Mouse (Mus musculus): ENCODE data around the gene Nrd1. TPM values are rescaled to one million over a fixed set of nuclear protein-coding genes. Genes with fewer than 3 reads are reported as not detected.

Gene Nrd1
- polyA plus RNA-seq, 1 experiment from 2014 or later: 45.6 TPM

DNA sequence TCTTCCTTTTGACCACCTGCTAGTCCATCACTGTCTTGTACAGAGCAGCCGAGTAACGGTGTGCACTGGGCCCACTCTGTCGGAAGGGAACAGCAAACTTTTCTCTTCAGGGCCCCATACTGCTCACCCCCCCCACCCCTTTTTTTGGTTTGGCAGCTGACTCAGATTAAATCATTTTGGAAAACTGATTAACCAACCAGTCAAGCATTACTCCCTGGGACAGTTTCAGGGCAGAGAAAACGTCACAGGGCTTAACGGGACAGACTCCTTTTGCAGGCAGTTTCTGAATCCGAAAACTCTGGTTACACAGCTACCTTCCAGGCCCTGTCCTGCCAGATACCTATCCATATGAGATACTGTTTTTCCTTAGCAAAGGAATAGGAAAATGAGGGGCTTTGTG is 64.5 kb downstream of the Nrd1 start:
- DNase-seq (ENCODE audit: low spot score) (no peak), ATAC-seq (no peak)
- WGBS: 86% methylated on average over 6 of the region's 6 CpGs
- no peaks in the 10 kb centered on the region for H3K4me1 ChIP-seq (ENCODE audit: control insufficient read depth, insufficient read depth, low read length)
- H3K36me3 ChIP-seq (ENCODE audit: control insufficient read depth, insufficient read depth, low read length): peaks cover 83% of the 10 kb centered on the region
- no peaks in the 10 kb centered on the region for H3K27me3 ChIP-seq (replicated peaks; ENCODE audit: control insufficient read depth, insufficient read depth, low read length)
- H3K4me3 ChIP-seq (ENCODE audit: low read depth, low read length): no peak overlapping the region
- no peak overlapping the region for H3K4me2 ChIP-seq (ENCODE audit: low read length)
- H3K9ac ChIP-seq (ENCODE audit: low read length): no peak overlapping the region
- H3K9me3 ChIP-seq (replicated peaks; ENCODE audit: control insufficient read depth, low read length): no peaks in the 10 kb centered on the region
- H3K27ac ChIP-seq (ENCODE audit: low read depth, low read length): no peak overlapping the region

DNA sequence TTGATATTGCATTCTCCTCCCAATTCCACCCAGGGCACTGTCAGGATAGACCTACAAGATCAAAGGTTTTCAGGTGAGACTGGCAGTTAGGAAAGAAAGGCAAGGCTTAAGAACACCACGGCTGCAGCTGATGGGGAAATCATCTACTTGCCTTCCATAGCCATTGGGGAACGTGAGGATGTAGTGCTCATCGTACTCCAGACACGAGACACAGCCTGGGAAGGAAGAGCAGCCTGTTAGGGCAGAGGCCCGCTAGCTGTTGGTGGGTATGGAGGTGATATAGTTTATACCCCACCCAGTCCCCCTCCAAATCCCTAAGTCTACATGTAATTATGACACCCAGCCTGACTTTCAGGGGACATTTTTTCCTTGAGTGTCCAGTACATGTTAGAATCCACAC is 65.3 kb downstream of the Nrd1 start:
- no peak overlapping the region for H3K27ac ChIP-seq (ENCODE audit: low read depth, low read length)
- H3K27me3 ChIP-seq (replicated peaks; ENCODE audit: control insufficient read depth, insufficient read depth, low read length): no peaks in the 10 kb centered on the region
- H3K9ac ChIP-seq (ENCODE audit: low read length): no peak overlapping the region
- H3K9me3 ChIP-seq (replicated peaks; ENCODE audit: control insufficient read depth, low read length): no peaks in the 10 kb centered on the region
- 95% methylated on average over 5 of the region's 5 CpGs for WGBS
- H3K36me3 ChIP-seq (ENCODE audit: control insufficient read depth, insufficient read depth, low read length): peaks cover 82% of the 10 kb centered on the region
- H3K4me3 ChIP-seq (ENCODE audit: low read depth, low read length): no peak overlapping the region
- no peak overlapping the region for H3K4me2 ChIP-seq (ENCODE audit: low read length)
- no peaks in the 10 kb centered on the region for H3K4me1 ChIP-seq (ENCODE audit: control insufficient read depth, insufficient read depth, low read length)
- DNase-seq (ENCODE audit: low spot score) (no peak), ATAC-seq (no peak)

DNA sequence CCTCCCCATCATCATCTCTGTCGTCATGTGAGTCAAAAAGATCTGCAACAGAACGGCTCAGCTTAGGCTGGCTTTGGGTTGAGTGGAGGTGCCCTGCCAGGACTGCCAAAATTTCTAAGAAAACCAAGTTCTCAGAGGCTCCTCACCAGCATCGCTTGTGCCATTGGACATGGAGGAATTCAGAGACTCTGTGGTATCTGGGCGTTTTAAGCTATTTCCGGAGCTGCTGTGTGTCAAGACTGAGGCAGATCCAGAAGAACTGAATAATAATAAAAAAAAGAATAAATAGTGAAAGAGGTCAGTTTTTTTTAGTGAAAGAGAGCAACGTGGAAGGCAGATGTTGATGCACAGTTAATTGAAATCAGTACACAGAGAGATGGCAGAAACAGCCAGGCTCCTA is 72.4 kb downstream of the Nrd1 start:
- Histone ChIP-seq H3K9me3 (replicated peaks; ENCODE audit: control insufficient read depth, low read length) (no peaks in the 10 kb centered on the region), H3K27ac (ENCODE audit: low read depth, low read length) (no peak overlapping the region), H3K27me3 (replicated peaks; ENCODE audit: control insufficient read depth, insufficient read depth, low read length) (no peaks in the 10 kb centered on the region), H3K4me3 (ENCODE audit: low read depth, low read length) (no peak overlapping the region), H3K4me1 (ENCODE audit: control insufficient read depth, insufficient read depth, low read length) (no peaks in the 10 kb centered on the region), H3K4me2 (ENCODE audit: low read length) (no peak overlapping the region), H3K9ac (ENCODE audit: low read length) (no peak overlapping the region), H3K36me3 (ENCODE audit: control insufficient read depth, insufficient read depth, low read length) (peaks cover 31% of the 10 kb centered on the region)
- ATAC-seq (no peak), DNase-seq (ENCODE audit: low spot score) (no peak)
- WGBS: 92% methylated on average over 6 of the region's 6 CpGs

DNA sequence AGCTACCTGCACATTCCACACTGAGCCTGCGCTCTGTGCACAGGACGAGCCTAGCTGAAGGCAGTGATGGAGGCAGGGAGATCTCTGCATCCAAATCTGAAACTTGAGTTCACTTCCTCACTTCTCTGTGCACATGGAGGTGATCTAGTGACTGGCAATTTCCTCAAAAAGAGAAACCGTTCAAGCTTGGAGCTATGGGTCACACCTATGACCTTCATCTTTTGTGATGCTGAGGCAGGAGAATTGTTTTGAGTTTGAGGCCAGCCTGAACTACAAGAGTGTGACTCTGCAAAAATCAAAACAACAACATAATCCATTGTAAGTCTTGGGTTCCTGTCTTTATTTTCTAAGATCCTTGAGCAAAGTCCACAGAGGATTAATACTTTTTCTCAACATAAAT is 72.8 kb downstream of the Nrd1 start:
- Histone ChIP-seq H3K27ac (ENCODE audit: low read depth, low read length) (no peak overlapping the region), H3K4me3 (ENCODE audit: low read depth, low read length) (no peak overlapping the region), H3K9ac (ENCODE audit: low read length) (no peak overlapping the region), H3K36me3 (ENCODE audit: control insufficient read depth, insufficient read depth, low read length) (peaks cover 28% of the 10 kb centered on the region), H3K4me2 (ENCODE audit: low read length) (no peak overlapping the region), H3K27me3 (replicated peaks; ENCODE audit: control insufficient read depth, insufficient read depth, low read length) (no peaks in the 10 kb centered on the region), H3K4me1 (ENCODE audit: control insufficient read depth, insufficient read depth, low read length) (no peaks in the 10 kb centered on the region), H3K9me3 (replicated peaks; ENCODE audit: control insufficient read depth, low read length) (no peaks in the 10 kb centered on the region)
- DNase-seq (ENCODE audit: low spot score) (no peak), ATAC-seq (no peak)
- 82% methylated on average over 3 of the region's 3 CpGs for WGBS

DNA sequence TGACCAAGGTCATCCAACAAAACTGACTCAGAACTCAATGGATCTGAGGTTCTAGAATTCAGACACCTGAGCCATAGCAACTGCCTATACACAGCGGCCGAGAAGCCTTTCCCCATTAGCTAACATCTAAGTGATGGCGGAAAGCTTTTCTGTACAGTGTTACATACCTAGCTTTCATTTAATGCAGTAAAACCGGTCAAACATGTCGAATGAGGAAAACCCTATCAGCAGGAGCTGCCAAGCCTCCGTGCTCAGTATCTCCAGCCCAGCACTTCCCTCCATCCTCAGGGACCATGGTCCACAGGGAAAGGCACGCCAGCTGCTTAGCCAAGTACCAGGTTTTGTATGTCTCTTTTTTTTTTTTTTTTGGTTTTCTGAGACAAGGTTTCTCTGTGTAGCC is 78.5 kb downstream of the Nrd1 start:
- Histone ChIP-seq H3K27me3 (replicated peaks; ENCODE audit: control insufficient read depth, insufficient read depth, low read length) (no peaks in the 10 kb centered on the region), H3K9ac (ENCODE audit: low read length) (no peak overlapping the region), H3K9me3 (replicated peaks; ENCODE audit: control insufficient read depth, low read length) (no peaks in the 10 kb centered on the region), H3K4me3 (ENCODE audit: low read depth, low read length) (no peak overlapping the region), H3K36me3 (ENCODE audit: control insufficient read depth, insufficient read depth, low read length) (peaks cover 31% of the 10 kb centered on the region), H3K4me1 (ENCODE audit: control insufficient read depth, insufficient read depth, low read length) (no peaks in the 10 kb centered on the region), H3K27ac (ENCODE audit: low read depth, low read length) (no peak overlapping the region), H3K4me2 (ENCODE audit: low read length) (no peak overlapping the region)
- no peak for ATAC-seq
- no peak for DNase-seq (ENCODE audit: low spot score)
- 95% methylated on average over 7 of the region's 7 CpGs for WGBS

DNA sequence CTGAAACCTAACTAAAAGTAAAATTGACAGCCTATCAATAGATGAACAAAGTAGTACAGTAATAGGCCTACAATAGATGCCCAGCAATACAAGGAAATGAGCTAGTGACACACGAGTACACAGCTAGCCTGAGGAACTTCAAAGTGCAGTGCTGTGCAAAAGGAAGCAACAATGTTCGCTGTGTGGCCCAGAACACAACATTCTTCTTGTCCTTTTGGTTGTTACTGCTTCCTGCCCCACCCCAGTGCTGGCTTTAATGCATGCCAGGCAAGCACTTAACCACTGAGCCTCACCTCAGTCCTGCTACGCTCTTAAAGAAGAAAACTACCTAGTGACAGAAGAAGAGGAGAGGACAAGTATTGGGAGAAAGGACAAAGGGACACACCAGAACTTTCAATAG is 79.2 kb downstream of the Nrd1 start:
- H3K4me3 ChIP-seq (ENCODE audit: low read depth, low read length): no peak overlapping the region
- H3K4me2 ChIP-seq (ENCODE audit: low read length): no peak overlapping the region
- no peaks in the 10 kb centered on the region for H3K4me1 ChIP-seq (ENCODE audit: control insufficient read depth, insufficient read depth, low read length)
- H3K27ac ChIP-seq (ENCODE audit: low read depth, low read length): no peak overlapping the region
- no peaks in the 10 kb centered on the region for H3K9me3 ChIP-seq (replicated peaks; ENCODE audit: control insufficient read depth, low read length)
- 79% methylated on average over 3 of the region's 3 CpGs for WGBS
- H3K9ac ChIP-seq (ENCODE audit: low read length): no peak overlapping the region
- no peak for ATAC-seq
- no peaks in the 10 kb centered on the region for H3K27me3 ChIP-seq (replicated peaks; ENCODE audit: control insufficient read depth, insufficient read depth, low read length)
- DNase-seq (ENCODE audit: low spot score): no peak
- peaks cover 34% of the 10 kb centered on the region for H3K36me3 ChIP-seq (ENCODE audit: control insufficient read depth, insufficient read depth, low read length)

DNA sequence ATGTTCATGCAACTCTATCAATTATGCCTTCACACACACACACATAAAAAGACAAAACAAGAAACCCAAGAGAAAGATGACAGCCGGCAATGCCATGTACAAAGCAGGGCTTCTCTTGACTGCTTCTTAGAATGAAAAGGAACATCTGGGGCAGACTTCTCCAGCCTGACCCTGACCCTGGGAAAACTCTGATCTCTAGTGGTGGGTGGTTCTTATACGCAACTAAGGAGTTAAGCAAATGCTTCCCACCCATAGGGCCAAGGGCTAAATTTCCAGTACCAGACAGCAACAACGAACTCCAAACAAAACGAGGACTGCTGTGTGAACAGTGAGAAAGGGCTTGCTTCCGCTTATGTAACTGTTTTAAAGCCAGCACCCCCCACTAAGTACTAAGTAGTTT is 79.7 kb downstream of the Nrd1 start:
- Histone ChIP-seq H3K4me2 (ENCODE audit: low read length) (no peak overlapping the region), H3K27ac (ENCODE audit: low read depth, low read length) (no peak overlapping the region), H3K9me3 (replicated peaks; ENCODE audit: control insufficient read depth, low read length) (no peaks in the 10 kb centered on the region), H3K36me3 (ENCODE audit: control insufficient read depth, insufficient read depth, low read length) (peaks cover 34% of the 10 kb centered on the region), H3K9ac (ENCODE audit: low read length) (no peak overlapping the region), H3K4me3 (ENCODE audit: low read depth, low read length) (no peak overlapping the region), H3K27me3 (replicated peaks; ENCODE audit: control insufficient read depth, insufficient read depth, low read length) (no peaks in the 10 kb centered on the region), H3K4me1 (ENCODE audit: control insufficient read depth, insufficient read depth, low read length) (no peaks in the 10 kb centered on the region)
- 81% methylated on average over 5 of the region's 5 CpGs for WGBS
- ATAC-seq (no peak), DNase-seq (ENCODE audit: low spot score) (no peak)

DNA sequence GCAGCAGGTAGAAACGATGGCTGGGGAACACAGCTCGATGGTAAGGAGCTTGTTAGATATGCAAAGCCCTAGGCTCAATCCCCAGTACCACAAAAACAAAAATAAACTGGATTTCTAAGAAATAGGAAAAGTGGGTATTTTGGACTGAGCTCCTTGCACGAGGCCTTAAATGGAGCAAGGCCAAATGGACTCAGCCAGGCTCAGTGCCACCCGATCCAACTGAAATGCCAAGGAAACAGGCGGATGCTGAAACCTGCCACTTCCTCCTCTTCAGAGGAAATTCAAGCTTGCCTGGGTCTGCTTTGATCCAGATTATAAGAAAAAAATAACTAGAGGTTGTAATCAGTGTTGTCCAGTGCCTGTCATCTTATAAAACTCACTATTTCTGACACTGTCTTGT is 88.7 kb downstream of the Nrd1 start:
- Histone ChIP-seq H3K27ac (ENCODE audit: low read depth, low read length) (no peak overlapping the region), H3K4me3 (ENCODE audit: low read depth, low read length) (no peak overlapping the region), H3K36me3 (ENCODE audit: control insufficient read depth, insufficient read depth, low read length) (peaks cover 5% of the 10 kb centered on the region), H3K4me2 (ENCODE audit: low read length) (no peak overlapping the region), H3K27me3 (replicated peaks; ENCODE audit: control insufficient read depth, insufficient read depth, low read length) (no peaks in the 10 kb centered on the region), H3K4me1 (ENCODE audit: control insufficient read depth, insufficient read depth, low read length) (no peaks in the 10 kb centered on the region), H3K9me3 (replicated peaks; ENCODE audit: control insufficient read depth, low read length) (no peaks in the 10 kb centered on the region), H3K9ac (ENCODE audit: low read length) (no peak overlapping the region)
- no peak for ATAC-seq
- DNase-seq (ENCODE audit: low spot score): no peak
- 93% methylated on average over 5 of the region's 5 CpGs for WGBS

DNA sequence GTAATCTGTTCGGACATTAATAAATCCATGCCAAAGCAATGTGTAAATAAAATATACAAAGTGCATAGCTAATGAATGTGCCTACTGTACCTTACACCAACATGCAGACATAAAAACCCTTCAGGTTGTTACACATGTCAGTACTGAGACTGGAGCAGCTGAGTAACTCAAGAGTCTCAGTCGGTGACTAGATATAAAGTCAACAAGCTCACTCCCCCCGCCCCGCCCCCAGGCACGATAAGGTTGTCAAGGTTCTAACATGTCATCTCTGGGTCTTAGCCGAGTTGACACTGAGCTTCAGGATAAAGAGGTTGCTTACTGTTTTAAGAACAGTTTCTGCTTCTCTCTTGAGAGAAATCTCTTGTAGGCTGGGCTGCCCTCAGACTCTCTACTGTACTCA is 89.5 kb downstream of the Nrd1 start:
- Histone ChIP-seq H3K4me3 (ENCODE audit: low read depth, low read length) (no peak overlapping the region), H3K27me3 (replicated peaks; ENCODE audit: control insufficient read depth, insufficient read depth, low read length) (no peaks in the 10 kb centered on the region), H3K4me2 (ENCODE audit: low read length) (no peak overlapping the region), H3K9me3 (replicated peaks; ENCODE audit: control insufficient read depth, low read length) (no peaks in the 10 kb centered on the region), H3K4me1 (ENCODE audit: control insufficient read depth, insufficient read depth, low read length) (no peaks in the 10 kb centered on the region), H3K9ac (ENCODE audit: low read length) (no peak overlapping the region), H3K27ac (ENCODE audit: low read depth, low read length) (no peak overlapping the region), H3K36me3 (ENCODE audit: control insufficient read depth, insufficient read depth, low read length) (peaks cover 4% of the 10 kb centered on the region)
- ATAC-seq (no peak), DNase-seq (ENCODE audit: low spot score) (no peak)
- whole genome bisulfite sequencing: 90% methylated on average over 6 of the region's 6 CpGs

Data from forebrain, embryonic 14.5 days (tissue).